Mouse (Mus musculus): ENCODE measurements around the gene Chmp2a. TPM values are rescaled to one million over a fixed set of nuclear protein-coding genes. Genes with fewer than 3 reads are reported as not detected.

The Chmp2a gene
- polyA plus RNA-seq, 1 experiment from 2014 or later = 188 TPM

DNA sequence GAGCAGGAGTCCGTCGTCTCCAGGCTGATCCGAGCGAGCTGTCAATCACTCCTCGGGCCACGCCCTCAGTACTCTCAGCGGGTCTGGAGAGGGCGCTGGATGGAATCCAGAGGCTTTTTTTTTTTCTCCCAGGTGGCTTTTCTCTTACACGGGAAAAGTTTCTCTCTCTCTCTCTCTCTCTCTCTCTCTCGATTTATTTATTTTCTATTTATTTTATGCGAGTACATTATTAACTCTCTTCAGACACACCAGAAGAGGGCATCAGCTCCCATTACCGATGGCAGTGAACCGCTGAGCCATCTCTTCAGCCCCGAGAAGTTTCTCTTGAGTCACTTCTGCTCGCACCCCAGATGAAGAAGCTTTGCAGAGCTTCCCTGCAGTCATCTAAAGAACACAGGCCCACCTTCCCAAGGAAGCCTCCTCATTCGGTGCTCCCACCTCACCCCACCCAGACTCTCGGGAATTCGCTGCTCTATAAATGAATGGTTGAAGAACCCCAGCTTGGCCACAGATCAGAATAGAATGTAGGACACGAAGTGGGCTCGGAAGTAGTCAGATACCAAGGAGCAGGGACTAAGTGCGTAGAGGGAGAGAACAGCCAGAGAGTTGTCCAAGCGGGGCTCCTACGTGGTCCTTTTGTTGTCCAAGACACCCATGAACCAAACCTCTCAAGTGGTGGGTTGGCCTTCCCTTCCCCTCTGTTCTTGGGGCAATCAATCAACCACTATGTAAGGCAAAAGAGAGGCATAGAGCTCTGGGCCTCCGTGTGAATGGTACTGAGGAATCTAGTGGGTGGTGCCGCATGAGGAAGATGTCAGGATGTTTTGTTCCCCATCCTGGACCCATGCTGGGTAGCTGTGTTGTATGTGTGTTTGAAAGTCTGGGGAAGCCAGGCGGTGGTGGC is 24.4 kb downstream of the Chmp2a start, which contains the start of gene Zbtb45:
Gene Zbtb45 (minus strand): TSS at position 30 of the 904 bp plus-strand sequence.
- Histone ChIP-seq H3K4me3 (peak within 1 kb of the TSS; percentile 63), H3K9ac (peak within 1 kb of the TSS; percentile 65), H3K36me3 (replicated peaks) (peaks cover 3% of the 10 kb centered on the region; the same call in 1 of the 2 replicates), H3K27me3 (replicated peaks) (no peaks in the 10 kb centered on the region), H3K27ac (peak within 1 kb of the TSS; percentile 91), H3K9me3 (no peaks in the 10 kb centered on the region), H3K4me1 (peaks cover 26% of the 10 kb centered on the region), H3K4me2 (peak within 1 kb of the TSS; percentile 79)
- 10% methylated on average over 26 of the region's 26 CpGs for WGBS
- no peak for ATAC-seq (replicated peaks)

GRCm38 (mm10) chr7:13009143-13010004 is 25.2 kb downstream of the Chmp2a start:
- peak overlapping the region; percentile 91 for H3K27ac ChIP-seq
- H3K4me1 ChIP-seq = peaks cover 26% of the 10 kb centered on the region
- peak overlapping the region; percentile 79 for H3K4me2 ChIP-seq
- H3K36me3 ChIP-seq (replicated peaks) = peaks cover 3% of the 10 kb centered on the region
- under 1% methylated on average over 42 of the region's 42 CpGs for WGBS
- no peaks in the 10 kb centered on the region for H3K9me3 ChIP-seq
- H3K27me3 ChIP-seq (replicated peaks) = no peaks in the 10 kb centered on the region
- H3K9ac ChIP-seq = peak overlapping the region; percentile 65
- ATAC-seq (replicated peaks) = peak; percentile 92
- peak overlapping the region; percentile 63 for H3K4me3 ChIP-seq

DNA sequence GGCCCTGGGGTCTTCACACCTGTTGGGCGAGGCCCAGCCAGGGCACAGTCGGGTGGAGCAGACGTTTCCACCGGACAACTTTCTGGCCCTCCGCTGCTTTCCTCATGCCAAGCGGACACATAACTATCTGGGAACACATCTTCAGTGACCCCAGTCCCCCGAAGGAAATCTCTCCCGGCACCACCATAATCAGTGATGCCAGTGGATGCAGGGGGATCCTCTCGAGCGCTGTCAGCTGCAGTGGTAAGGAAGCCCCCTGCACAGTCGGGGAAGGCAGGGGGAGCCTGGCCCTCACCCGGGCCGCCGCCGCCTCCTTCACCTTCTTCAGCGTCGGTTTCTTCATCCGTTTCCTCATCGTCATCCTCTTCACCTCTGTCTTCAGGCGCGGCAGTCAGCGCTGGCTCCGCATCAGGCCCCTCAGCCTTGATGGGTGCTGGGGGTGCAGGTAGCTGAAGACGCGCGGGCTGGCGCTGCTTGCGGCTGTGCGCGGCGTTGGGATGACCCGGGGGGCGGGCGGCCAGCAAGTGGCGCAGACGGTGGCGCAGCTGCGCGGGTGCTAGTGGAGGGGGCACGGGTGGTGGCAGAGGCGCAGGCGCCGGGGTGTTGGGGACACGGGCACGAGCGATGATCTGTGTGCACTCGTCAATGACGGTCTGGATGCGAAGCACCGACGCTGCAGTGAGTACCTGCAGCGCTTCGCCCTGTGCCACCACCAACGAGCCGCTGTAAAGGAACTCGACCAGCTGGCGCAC is 27.1 kb downstream of the Chmp2a start:
- Histone ChIP-seq H3K36me3 (replicated peaks) (peaks cover 3% of the 10 kb centered on the region), H3K4me2 (peak overlapping the region; percentile 7; the same call in 1 of the 2 replicates), H3K27me3 (replicated peaks) (no peaks in the 10 kb centered on the region), H3K27ac (no peak overlapping the region), H3K9ac (no peak overlapping the region), H3K4me1 (peaks cover 26% of the 10 kb centered on the region), H3K4me3 (no peak overlapping the region; the same call in 1 of the 2 replicates), H3K9me3 (no peaks in the 10 kb centered on the region)
- 45% methylated on average over 57 of the region's 57 CpGs for WGBS
- ATAC-seq (replicated peaks) = no peak

DNA sequence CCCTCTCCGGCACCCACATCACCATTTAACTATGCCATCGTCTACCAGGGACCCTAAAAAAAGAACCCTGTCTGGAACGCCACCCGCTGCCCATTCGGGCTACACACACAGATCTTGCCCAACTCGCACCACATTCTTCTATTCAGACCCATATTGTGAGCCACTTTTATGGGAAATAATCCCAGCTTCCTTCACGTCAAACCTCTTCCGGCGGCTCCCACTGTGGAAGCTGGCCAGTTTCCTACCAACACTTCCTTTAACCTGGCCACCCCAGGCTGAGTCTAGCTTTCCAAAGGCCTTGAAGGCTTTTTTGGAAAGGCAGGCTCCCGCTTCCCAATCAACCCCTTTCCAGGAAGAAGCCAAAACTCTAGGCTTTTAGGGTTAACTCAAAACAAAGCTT is 28.1 kb downstream of the Chmp2a start:
- no peak overlapping the region for H3K9ac ChIP-seq
- H3K27me3 ChIP-seq (replicated peaks) = no peaks in the 10 kb centered on the region
- 90% methylated on average over 10 of the region's 10 CpGs for WGBS
- H3K27ac ChIP-seq = no peak overlapping the region
- peaks cover 3% of the 10 kb centered on the region for H3K36me3 ChIP-seq (replicated peaks)
- H3K4me3 ChIP-seq = no peak overlapping the region
- peaks cover 26% of the 10 kb centered on the region for H3K4me1 ChIP-seq
- ATAC-seq (replicated peaks) = no peak
- H3K4me2 ChIP-seq = no peak overlapping the region
- H3K9me3 ChIP-seq = no peaks in the 10 kb centered on the region

DNA sequence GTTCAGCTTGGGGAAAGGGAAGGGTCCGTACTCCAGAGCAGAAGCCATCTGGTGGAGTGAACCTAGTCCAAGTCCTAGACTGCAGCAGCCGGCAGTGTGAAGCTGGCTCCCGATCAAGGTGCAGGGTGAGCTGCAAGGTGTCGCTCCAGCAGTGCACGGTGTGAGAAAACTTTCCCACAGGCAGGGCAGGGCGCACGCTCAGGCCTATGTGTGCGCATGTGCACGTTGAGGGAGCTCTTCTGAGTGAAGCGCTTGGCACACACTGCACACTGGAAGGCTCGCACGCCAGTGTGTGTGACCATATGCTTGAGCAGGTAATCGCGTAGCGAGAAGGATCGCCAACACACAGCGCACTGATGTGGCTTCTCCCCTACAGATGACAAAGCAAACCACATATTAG is 28.6 kb downstream of the Chmp2a start:
- Histone ChIP-seq H3K27ac (no peak overlapping the region), H3K27me3 (replicated peaks) (no peaks in the 10 kb centered on the region), H3K4me2 (no peak overlapping the region), H3K36me3 (replicated peaks) (peaks cover 3% of the 10 kb centered on the region), H3K9me3 (no peaks in the 10 kb centered on the region), H3K4me1 (peaks cover 26% of the 10 kb centered on the region), H3K4me3 (no peak overlapping the region), H3K9ac (no peak overlapping the region)
- 89% methylated on average over 17 of the region's 17 CpGs for WGBS
- no peak for ATAC-seq (replicated peaks)

GRCm38 (mm10) chr7:13003380-13003779 is 31.2 kb downstream of the Chmp2a start:
- 78% methylated on average over 5 of the region's 5 CpGs for WGBS
- Histone ChIP-seq H3K4me1 (peaks cover 12% of the 10 kb centered on the region), H3K27me3 (replicated peaks) (no peaks in the 10 kb centered on the region), H3K9me3 (no peaks in the 10 kb centered on the region), H3K4me3 (no peak overlapping the region), H3K4me2 (no peak overlapping the region), H3K27ac (no peak overlapping the region), H3K9ac (no peak overlapping the region), H3K36me3 (replicated peaks) (peaks cover 3% of the 10 kb centered on the region)
- no peak for ATAC-seq (replicated peaks)

DNA sequence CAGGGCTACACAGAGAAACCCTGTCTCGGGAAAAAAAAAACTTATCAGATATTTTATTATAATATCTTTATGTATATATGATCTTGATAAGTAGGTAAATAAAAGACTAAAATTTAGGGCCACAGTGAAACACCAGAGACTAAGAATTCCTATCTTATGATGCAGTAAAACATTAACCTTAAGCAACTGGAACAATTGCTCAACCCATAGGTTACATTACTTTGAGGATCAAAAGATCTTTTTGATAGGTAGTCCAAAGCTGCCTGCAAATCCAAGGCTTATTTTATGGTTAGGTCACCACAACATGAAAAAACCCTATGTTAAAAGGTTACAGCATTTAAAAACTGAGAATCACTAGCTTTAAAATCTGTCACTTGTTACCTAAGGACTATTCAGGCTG is 33.0 kb downstream of the Chmp2a start:
- H3K36me3 ChIP-seq (replicated peaks) = peaks cover 3% of the 10 kb centered on the region; the same call in 1 of the 2 replicates
- WGBS = 78% methylated on average over 1 of the region's 1 CpGs

DNA sequence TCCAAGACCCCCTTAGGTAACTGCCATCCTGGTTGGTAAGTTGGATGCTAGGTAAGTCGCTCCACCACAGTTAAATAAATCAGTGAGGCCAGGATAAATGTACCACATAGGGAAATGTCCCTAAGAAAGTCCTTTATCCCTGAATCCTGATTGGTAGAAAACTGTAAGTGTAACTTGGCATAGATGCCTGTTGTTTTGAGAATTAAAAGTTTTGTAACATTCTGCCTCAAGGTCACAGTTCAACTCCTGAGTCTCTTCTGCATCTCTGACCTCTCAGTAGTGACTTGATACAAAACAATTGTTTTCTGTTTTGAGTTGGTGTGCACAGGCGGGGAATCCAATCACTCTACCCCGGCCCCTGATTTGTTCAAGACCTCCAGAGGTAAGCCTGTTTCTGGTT is 35.8 kb downstream of the Chmp2a start, which contains the start of gene Trim28:
Gene Trim28 (plus strand): TSS at position 264 of the 400 bp plus-strand sequence.
- H3K27me3 ChIP-seq (replicated peaks) = no peaks in the 10 kb centered on the region
- no peaks in the 10 kb centered on the region for H3K4me1 ChIP-seq
- no peak for ATAC-seq (replicated peaks)
- H3K36me3 ChIP-seq (replicated peaks) = no peaks in the 10 kb centered on the region
- no peak within 1 kb of the TSS for H3K27ac ChIP-seq
- WGBS = 88% methylated on average over 3 of the region's 3 CpGs
- no peaks in the 10 kb centered on the region for H3K9me3 ChIP-seq
- no peak within 1 kb of the TSS for H3K4me3 ChIP-seq
- no peak within 1 kb of the TSS for H3K4me2 ChIP-seq
- no peak within 1 kb of the TSS for H3K9ac ChIP-seq

More for the DNA sequence above, 33.0 kb downstream of the Chmp2a start:
- no peak overlapping the region for H3K9ac ChIP-seq
- H3K4me3 ChIP-seq = no peak overlapping the region
- H3K4me1 ChIP-seq = no peaks in the 10 kb centered on the region; the same call in 1 of the 2 replicates
- no peak overlapping the region for H3K4me2 ChIP-seq
- H3K27me3 ChIP-seq (replicated peaks) = no peaks in the 10 kb centered on the region
- no peak overlapping the region for H3K27ac ChIP-seq
- no peak for ATAC-seq (replicated peaks)
- H3K9me3 ChIP-seq = no peaks in the 10 kb centered on the region

- Histone ChIP-seq H3K4me2 (no peak within 1 kb of the TSS), H3K9ac (no peak within 1 kb of the TSS), H3K4me3 (no peak within 1 kb of the TSS), H3K27ac (no peak within 1 kb of the TSS), H3K4me1 (no peaks in the 10 kb centered on the region), H3K36me3 (replicated peaks) (no peaks in the 10 kb centered on the region), H3K27me3 (replicated peaks) (no peaks in the 10 kb centered on the region), H3K9me3 (no peaks in the 10 kb centered on the region)
- 77% methylated on average over 5 of the region's 5 CpGs for WGBS
- no peak for ATAC-seq (replicated peaks)
Measured at GRCm38 (mm10) chr7:12998053-12998452, 36.6 kb downstream of the Chmp2a start, which contains the start of gene Slc27a5. Gene Slc27a5, minus strand, starts transcription at chr7:12998192.

GRCm38 (mm10) chr7:12997230-12997629 is 37.4 kb downstream of the Chmp2a start:
- no peak overlapping the region for H3K27ac ChIP-seq
- H3K4me2 ChIP-seq = no peak overlapping the region
- no peaks in the 10 kb centered on the region for H3K9me3 ChIP-seq
- no peak overlapping the region for H3K9ac ChIP-seq
- H3K4me1 ChIP-seq = no peaks in the 10 kb centered on the region
- no peak overlapping the region for H3K4me3 ChIP-seq
- no peaks in the 10 kb centered on the region for H3K36me3 ChIP-seq (replicated peaks)
- no peaks in the 10 kb centered on the region for H3K27me3 ChIP-seq (replicated peaks)
- 72% methylated on average over 5 of the region's 5 CpGs for WGBS
- ATAC-seq (replicated peaks) = no peak

DNA sequence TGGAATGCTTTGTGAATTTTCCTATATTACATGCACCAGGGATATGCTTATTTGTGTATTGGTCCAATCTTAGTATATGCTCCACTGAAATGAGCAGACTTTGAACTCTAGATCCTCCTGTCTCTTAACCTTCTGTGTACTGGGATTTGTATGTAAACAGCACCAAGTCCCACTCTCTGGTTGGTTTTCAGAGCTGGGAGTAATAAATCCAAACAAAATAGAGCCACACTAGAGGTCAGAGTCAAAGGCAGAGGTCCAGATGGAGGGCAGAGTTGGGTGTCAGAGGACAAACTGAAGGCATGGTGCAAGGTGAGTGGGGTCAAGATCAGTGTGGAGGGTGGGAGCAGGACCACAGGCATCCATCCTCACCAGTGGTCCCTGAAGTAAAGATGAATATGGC is 38.7 kb downstream of the Chmp2a start:
- Histone ChIP-seq H3K9ac (no peak overlapping the region), H3K27ac (no peak overlapping the region), H3K4me3 (no peak overlapping the region), H3K27me3 (replicated peaks) (no peaks in the 10 kb centered on the region), H3K4me2 (no peak overlapping the region), H3K36me3 (replicated peaks) (no peaks in the 10 kb centered on the region), H3K9me3 (no peaks in the 10 kb centered on the region), H3K4me1 (no peaks in the 10 kb centered on the region)
- ATAC-seq (replicated peaks) = no peak

Measured in midbrain, embryonic 15.5 days (tissue).